Mouse (Mus musculus) lung, adult 2 months (tissue): ENCODE measurements at regions not wholly inside any gene's neighbourhood (a gene's known extent, or its start where the extent isn't known, plus 50 kb on each side); places are given as distances from the start of the nearest gene placed in this dataset.
A peak's percentile ranks its signal among the peaks of the same experiment; 100 is the strongest.

Experiments
- CTCF ChIP-seq: fragments of 200-500 bp; IDR thresholded peaks from 2 replicates; pipeline ENCODE4 v1.5.1; 2011; ENCODE audit warnings: mild to moderate bottlenecking, low read length, control low read depth; ENCODE audit not compliant: insufficient read depth
- POLR2A ChIP-seq: fragments of 200-500 bp; IDR thresholded peaks from 2 replicates; pipeline ENCODE4 v1.6.1; 2011; ENCODE audit warnings: low read depth, mild to moderate bottlenecking, control low read depth, low read length, borderline replicate concordance; ENCODE audit errors: extremely low read depth

DNA sequence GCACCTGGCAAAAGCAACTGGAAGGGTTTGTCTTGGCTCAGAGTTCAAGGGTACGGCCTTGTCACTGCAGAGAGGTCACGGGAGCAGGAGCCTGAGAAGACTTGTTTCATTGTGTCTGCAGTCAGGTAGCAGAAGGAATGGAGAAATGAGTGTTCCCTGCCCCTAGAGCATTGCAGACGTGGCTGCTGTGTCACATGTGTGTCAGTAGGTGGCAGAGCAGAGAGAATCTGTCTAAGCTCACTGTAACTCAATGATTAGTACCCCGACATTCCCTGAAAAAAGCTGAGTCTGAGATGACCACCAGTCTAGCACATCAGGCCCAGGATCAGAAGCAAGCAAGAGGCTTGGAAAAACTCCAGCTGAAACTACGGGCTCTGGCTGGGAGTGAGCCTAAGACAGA, 203.1 kb upstream of the Foxq1 start:
- TF ChIP-seq CTCF = peak; percentile 23; the same call in 1 of the 2 replicates
- TF ChIP-seq POLR2A = no peak
